Mouse (Mus musculus) embryonic fibroblast, embryonic 13.5 days (primary cell): Measurements from ENCODE around the gene Gpr157.

Experiments used
- CTCF ChIP-seq: IDR thresholded peaks from 2 replicates; pipeline ENCODE4 v1.5.1; 2011; ENCODE audit warnings: mild to moderate bottlenecking, control low read depth, low read length, moderate library complexity, borderline replicate concordance; ENCODE audit not compliant: insufficient read depth
- POLR2A ChIP-seq: IDR thresholded peaks from 2 replicates; pipeline ENCODE4 v1.6.1; 2011; ENCODE audit warnings: low read depth, mild to moderate bottlenecking, control low read depth, low read length, moderate library complexity

- TF ChIP-seq CTCF (no peak), POLR2A (peak; percentile 77)
Observed at GRCm38 (mm10) chr4:150086841-150087160, 364 bp upstream of the Gpr157 start.
